Mouse (Mus musculus) left cerebral cortex, adult 2 months (tissue): Measurements from ENCODE around the gene Dip2c. TPM values are rescaled to one million over a fixed set of nuclear protein-coding genes. Genes with fewer than 3 reads are reported as not detected.

Experiments
- DNase-seq, 2 experiments: peaks; one replicate each; pipeline ENCODE4 v3.0.0; 2021 to 2022; ENCODE audit warnings: low spot score in 2 of 2, mixed read lengths in 1 of 2; ENCODE audit errors: extremely low spot score in 1 of 2
- H3K27ac ChIP-seq: fragments of 200-600 bp; 2 replicates; pipeline ENCODE4 v1.8.1; 2022
- H3K4me3 ChIP-seq: fragments of 200-600 bp; 2 replicates; pipeline ENCODE4 v1.8.1; 2022
- CTCF ChIP-seq: fragments of 200-600 bp; IDR thresholded peaks from 2 replicates; pipeline ENCODE4 v1.8.1; 2022; ENCODE audit warnings: antibody characterized with exemption, mild to moderate bottlenecking, moderate library complexity
- intact Hi-C: fragments of 180-260 bp; cut with DNase I; formaldehyde crosslinking; loops from one replicate; pipeline ENCODE4 v1.15.1; 2025
- total RNA-seq, 2 experiments: library from RNA; stranded (reverse); gene quantifications; 2 replicates each; pipeline ENCODE4 v1.2.3; 2021

Dip2c gene
- total RNA-seq, 2 experiments from 2014 or later = 66.6 to 76.1 TPM

- DNase-seq = no peak
- TF ChIP-seq CTCF = no peak
- H3K27ac ChIP-seq = no peak overlapping the region
- no peak overlapping the region for H3K4me3 ChIP-seq
- intact Hi-C loops = no loop called here
These were observed 418.3 kb downstream of the Dip2c start for GRCm38 (mm10) chr13:9694651-9695050.

GRCm38 (mm10) chr13:9695403-9695802, 419.1 kb downstream of the Dip2c start:
- TF ChIP-seq CTCF = no peak
- H3K27ac ChIP-seq = no peak overlapping the region
- DNase-seq = no peak
- no peak overlapping the region for H3K4me3 ChIP-seq
- intact Hi-C loops = no loop called here

- TF ChIP-seq CTCF = no peak
- DNase-seq = no peak
- intact Hi-C loops = no loop called here
- no peak overlapping the region for H3K27ac ChIP-seq
- H3K4me3 ChIP-seq = no peak overlapping the region
These were observed 419.5 kb downstream of the Dip2c start for GRCm38 (mm10) chr13:9695809-9696208.

- Histone ChIP-seq H3K4me3 (no peak overlapping the region), H3K27ac (no peak overlapping the region)
- intact Hi-C loops = no loop called here
- no peak for TF ChIP-seq CTCF
- DNase-seq = no peak
These were observed 421.0 kb downstream of the Dip2c start for GRCm38 (mm10) chr13:9697340-9697739.

- intact Hi-C loops = no loop called here
- no peak for TF ChIP-seq CTCF
- no peak overlapping the region for H3K27ac ChIP-seq
These were observed 426.4 kb downstream of the Dip2c start for GRCm38 (mm10) chr13:9702615-9703235.

GRCm38 (mm10) chr13:9706720-9707119, 430.4 kb downstream of the Dip2c start:
- no peak for TF ChIP-seq CTCF
- intact Hi-C loops = no loop called here
- Histone ChIP-seq H3K27ac (no peak overlapping the region), H3K4me3 (no peak overlapping the region)
- DNase-seq = no peak

More at GRCm38 (mm10) chr13:9702615-9703235, 426.4 kb downstream of the Dip2c start:
- no peak overlapping the region for H3K4me3 ChIP-seq
- peak in 1 of 2 experiments; percentile 16 for DNase-seq

GRCm38 (mm10) chr13:9708433-9709240, 432.3 kb downstream of the Dip2c start:
- Histone ChIP-seq H3K4me3 (no peak overlapping the region), H3K27ac (no peak overlapping the region)
- intact Hi-C loops = no loop called here
- TF ChIP-seq CTCF = no peak
- no peak for DNase-seq

- DNase-seq = no peak
- Histone ChIP-seq H3K27ac (no peak overlapping the region), H3K4me3 (no peak overlapping the region)
- intact Hi-C loops = no loop called here
- no peak for TF ChIP-seq CTCF
These were observed 436.1 kb downstream of the Dip2c start for GRCm38 (mm10) chr13:9712409-9712808.

GRCm38 (mm10) chr13:9712971-9713370, 436.6 kb downstream of the Dip2c start:
- Histone ChIP-seq H3K27ac (no peak overlapping the region), H3K4me3 (no peak overlapping the region)
- TF ChIP-seq CTCF = no peak
- intact Hi-C loops = no loop called here
- no peak for DNase-seq

GRCm38 (mm10) chr13:9713462-9714134, 437.3 kb downstream of the Dip2c start:
- no peak for TF ChIP-seq CTCF
- H3K4me3 ChIP-seq = no peak overlapping the region
- intact Hi-C loops = no loop called here
- no peak overlapping the region for H3K27ac ChIP-seq
- no peak for DNase-seq

GRCm38 (mm10) chr13:9715224-9715623, 438.9 kb downstream of the Dip2c start:
- intact Hi-C loops = no loop called here
- TF ChIP-seq CTCF = no peak
- H3K4me3 ChIP-seq = no peak overlapping the region
- H3K27ac ChIP-seq = no peak overlapping the region
- no peak for DNase-seq

Other genes starting within 250 kb of the Dip2c start
- 10 to 100 TPM; 70.5 to 76.6 TPM for gene Larp4b, start 182.6 kb upstream of the Dip2c start, total RNA-seq